Mouse (Mus musculus) cerebellum, postnatal 14 days (tissue): ENCODE measurements at regions not wholly inside any gene's neighbourhood (a gene's known extent, or its start where the extent isn't known, plus 50 kb on each side); places are given as distances from the start of the nearest gene placed in this dataset.

Experiments used
- DNase-seq, 2 experiments: peaks; one replicate each; pipeline ENCODE4 v3.0.0; 2021; ENCODE audit warnings: mixed read lengths in 2 of 2

GRCm38 (mm10) chr13:53553192-53553875 is 80.5 kb upstream of the Msx2 start:
- no peak for DNase-seq

GRCm38 (mm10) chr13:53548396-53548795 is 75.5 kb upstream of the Msx2 start:
- no peak for DNase-seq

GRCm38 (mm10) chr13:53543291-53543690 is 70.4 kb upstream of the Msx2 start:
- DNase-seq = no peak

- no peak for DNase-seq
These were observed 66.9 kb upstream of the Msx2 start for GRCm38 (mm10) chr13:53539797-53540196.

GRCm38 (mm10) chr13:53537937-53538336 is 65.1 kb upstream of the Msx2 start:
- no peak for DNase-seq

- no peak for DNase-seq
These were observed 63.0 kb upstream of the Msx2 start for GRCm38 (mm10) chr13:53535781-53536425.

- no peak for DNase-seq
These were observed 60.9 kb upstream of the Msx2 start for GRCm38 (mm10) chr13:53533738-53534137.

GRCm38 (mm10) chr13:53526880-53527279 is 54.0 kb upstream of the Msx2 start:
- DNase-seq = no peak

- no peak for DNase-seq
These were observed 49.9 kb upstream of the Msx2 start for GRCm38 (mm10) chr13:53522807-53523206.
